ENCODE assay signal across 12 mouse cellular contexts in the genomic region with DNA sequence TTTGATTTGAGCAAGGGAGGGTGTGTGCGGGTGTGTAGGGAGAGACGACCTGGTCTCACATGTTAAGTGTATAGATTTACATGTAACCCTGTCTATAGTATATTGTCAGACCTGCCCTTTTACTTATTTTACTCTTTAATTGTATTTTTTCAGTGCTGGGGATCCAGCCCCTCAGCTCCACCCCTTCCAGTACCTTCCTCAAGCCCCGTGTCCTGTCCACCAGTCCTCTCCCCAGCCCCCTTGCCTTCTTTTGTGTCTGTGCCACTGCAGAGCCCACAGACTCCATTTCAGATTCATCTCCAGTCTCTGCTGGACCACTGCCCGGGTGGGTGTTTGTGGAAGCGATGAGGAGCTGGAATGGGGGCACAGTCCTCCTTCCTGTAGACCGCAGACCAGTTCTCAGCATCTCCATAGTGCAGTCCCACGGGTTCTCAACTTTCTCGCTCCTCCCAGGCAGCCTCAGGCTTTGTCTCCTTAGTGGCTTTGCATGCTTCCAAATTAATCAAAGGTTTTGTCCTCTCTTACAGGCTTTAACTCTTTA. TPM values are rescaled to one million over a fixed set of nuclear protein-coding genes. Genes with fewer than 3 reads are reported as not detected.
DNase-seq lines count a peak whose midpoint lies in the region; ATAC-seq and TF ChIP-seq lines count a peak whose summit lies in the region.
"Had no signal": no experiment of that assay in that cellular context is flagged by ENCODE, and none has a peak within 500 bp of the region (broad histone marks: within the 10 kb centered on the region; RNA-seq: fewer than 3 reads in every experiment).

No protein-coding gene starts in this region.

- ATAC-seq in hindbrain, embryonic 16.5 days = peak; percentile 9; the same call in 1 of the 2 replicates

- 38% methylated on average over 8 of the region's 8 CpGs for WGBS in heart, adult 2 months
- WGBS in lung, adult 2 months = 47% methylated on average over 8 of the region's 8 CpGs
- WGBS in hindbrain, embryonic 16.5 days = 24% methylated on average over 8 of the region's 8 CpGs
- 42% methylated on average over 8 of the region's 8 CpGs for WGBS in small intestine, adult 2 months

- peak overlapping the region; percentile 88 for H3K27ac ChIP-seq in heart, adult 2 months
- peak overlapping the region; percentile 64 for H3K27ac ChIP-seq in hindbrain, embryonic 16.5 days (ENCODE audit: low read depth, low read length)
- 0 out of 2 replicates have a peak overlapping the region, but pooled peaks have one; percentile 8 for H3K27ac ChIP-seq in small intestine, adult 2 months (ENCODE audit: insufficient read depth, low read depth, low read length)
- H3K27ac ChIP-seq: limb, embryonic 13.5 days had no signal

- H3K4me2 ChIP-seq in hindbrain, embryonic 16.5 days (ENCODE audit: low read length) = no peak overlapping the region
- H3K4me2 ChIP-seq: limb, embryonic 13.5 days had no signal

- TF ChIP-seq POLR2A in heart, adult 2 months (IDR thresholded peaks at IDR 0.05; ENCODE audit: insufficient read depth, low read depth, low read length) = no peak
- no peak for TF ChIP-seq POLR2A in lung, adult 2 months (IDR thresholded peaks at IDR 0.05; ENCODE audit: borderline replicate concordance, extremely low read depth, low read depth, low read length)
- TF ChIP-seq POLR2A in small intestine, adult 2 months (IDR thresholded peaks at IDR 0.05; ENCODE audit: low read depth, low read length) = no peak

- peaks cover 4% of the 10 kb centered on the region for H3K79me2 ChIP-seq in heart, adult 2 months (replicated peaks; ENCODE audit: control insufficient read depth, insufficient read depth, low read length)

- intact Hi-C loops in heart, adult 2 months (cut with DNase I) = loop anchor here (1.0 to 5.0 kb wide), 2 partner anchors 20 to 37 kb away; a partner anchor contains a TSS
- intact Hi-C loops in heart, postnatal 10 days (cut with DNase I) = no loop called here

- H3K36me3 ChIP-seq in heart, adult 2 months (ENCODE audit: control insufficient read depth, insufficient read depth, low read length) = peaks cover 14% of the 10 kb centered on the region
- no peaks in the 10 kb centered on the region for H3K36me3 ChIP-seq in hindbrain, embryonic 16.5 days (ENCODE audit: control insufficient read depth, insufficient read depth, low read length)
- no peaks in the 10 kb centered on the region for H3K36me3 ChIP-seq in small intestine, adult 2 months (ENCODE audit: control insufficient read depth, insufficient read depth, low read length)
- H3K36me3 ChIP-seq: limb, embryonic 13.5 days had no signal

- H3K4me1 ChIP-seq in heart, adult 2 months (ENCODE audit: control insufficient read depth, insufficient read depth, low read length) = peaks cover 57% of the 10 kb centered on the region
- H3K4me1 ChIP-seq in lung, adult 2 months (ENCODE audit: control insufficient read depth, insufficient read depth, low read length) = peaks cover 32% of the 10 kb centered on the region
- H3K4me1 ChIP-seq in hindbrain, embryonic 16.5 days (ENCODE audit: control insufficient read depth, insufficient read depth, low read depth, low read length) = peaks cover 37% of the 10 kb centered on the region
- peaks cover 63% of the 10 kb centered on the region for H3K4me1 ChIP-seq in small intestine, adult 2 months (ENCODE audit: control insufficient read depth, insufficient read depth, insufficient read length, low read length)

- TF ChIP-seq CTCF in heart, adult 2 months (IDR thresholded peaks at IDR 0.05) = no peak
- TF ChIP-seq CTCF in lung, adult 2 months (IDR thresholded peaks at IDR 0.05; ENCODE audit: insufficient read depth, low read length) = no peak
- no peak for TF ChIP-seq CTCF in small intestine, adult 2 months (IDR thresholded peaks at IDR 0.05; ENCODE audit: extremely low read depth, insufficient read length, insufficient replicate concordance, low read depth, low read length)

- TF ChIP-seq EP300 in heart, adult 2 months (IDR thresholded peaks at IDR 0.05; ENCODE audit: insufficient read depth, low read depth, low read length) = no peak

- H3K9me3 ChIP-seq in hindbrain, embryonic 16.5 days (ENCODE audit: control insufficient read depth, low read length) = no peaks in the 10 kb centered on the region
- H3K9me3 ChIP-seq: limb, embryonic 13.5 days had no signal

- H3K4me3 ChIP-seq in heart, adult 2 months = no peak overlapping the region
- H3K4me3 ChIP-seq in lung, adult 2 months (replicated peaks; ENCODE audit: extremely low read depth, low read depth, low read length) = no peak overlapping the region
- H3K4me3 ChIP-seq in hindbrain, embryonic 16.5 days (ENCODE audit: low read length) = no peak overlapping the region
- H3K4me3 ChIP-seq in small intestine, adult 2 months (ENCODE audit: low read depth, low read length) = no peak overlapping the region
- H3K4me3 ChIP-seq: erythroblast, embryonic 14.5 days; limb, embryonic 13.5 days had no signal

- DNase-seq in heart, adult 2 months = no peak
- no peak for DNase-seq in heart, postnatal 10 days
- peak; percentile 36 to 53 for DNase-seq in lung, postnatal 4 days
- DNase-seq in lung, adult 2 months = no peak
- no peak for DNase-seq in kidney, postnatal 14 days
- no peak for DNase-seq in right cerebral cortex, postnatal 36 days (ENCODE audit: low spot score in 2 of 2)
- DNase-seq: cerebellum, adult 18-20 months; kidney, adult 18-20 months had no signal

- H3K27me3 ChIP-seq in heart, adult 2 months (ENCODE audit: control insufficient read depth, insufficient read depth, low read length) = no peaks in the 10 kb centered on the region
- no peaks in the 10 kb centered on the region for H3K27me3 ChIP-seq in hindbrain, embryonic 16.5 days (replicated peaks; ENCODE audit: control insufficient read depth, insufficient read depth, low read length)
- H3K27me3 ChIP-seq in small intestine, adult 2 months (ENCODE audit: control insufficient read depth, insufficient read depth, low read length) = no peaks in the 10 kb centered on the region
- H3K27me3 ChIP-seq: limb, embryonic 13.5 days had no signal

- peak overlapping the region; percentile 16; the same call in 1 of the 2 replicates for H3K9ac ChIP-seq in heart, adult 2 months (ENCODE audit: low read depth, low read length)
- H3K9ac ChIP-seq in hindbrain, embryonic 16.5 days (ENCODE audit: low read depth, low read length) = no peak overlapping the region
- H3K9ac ChIP-seq: limb, embryonic 13.5 days had no signal

RNA-seq across cellular contexts. Expression of a gene that starts 37.1 kb away (rescaled TPM):
- 100 to 1,000 TPM; 276 to 302 TPM for total RNA-seq in heart, adult 2 months (2021)
- 170 and 204 TPM in 2 replicates for polyA plus RNA-seq in heart, adult 2 months (2012; rRNA removed)
- total RNA-seq in heart, postnatal 10 days (2021) = 100 to 1,000 TPM; 334 to 336 TPM
- polyA plus RNA-seq in lung, adult 2 months (2012; rRNA removed) = 73.9 and 88.5 TPM in 2 replicates
- 57.8 and 59.3 TPM in 2 replicates for polyA plus RNA-seq in hindbrain, embryonic 16.5 days (2015; fragmentation: Nextera tagmentation; extraction: Ambion mirVana)
- 55.4 and 99.8 TPM in 2 replicates for polyA plus RNA-seq in small intestine, adult 2 months (2012; rRNA removed)

RNA-seq across cellular contexts. Expression of a gene that starts 57.4 kb away (rescaled TPM):
- total RNA-seq in heart, adult 2 months (2021) = under 1 TPM; 0.18 to 0.30 TPM
- polyA plus RNA-seq in heart, adult 2 months (2012; rRNA removed) = 0.47 and 2.3 TPM in 2 replicates
- 1 to 10 TPM in 1 of 2 experiments, under 1 TPM in 1; 0.74 to 1.4 TPM for total RNA-seq in heart, postnatal 10 days (2021)
- 10.6 and 14.9 TPM in 2 replicates for polyA plus RNA-seq in lung, adult 2 months (2012; rRNA removed)
- 75.8 and 79.9 TPM in 2 replicates for polyA plus RNA-seq in hindbrain, embryonic 16.5 days (2015; fragmentation: Nextera tagmentation; extraction: Ambion mirVana)
- 0.51 and 0.65 TPM in 2 replicates for polyA plus RNA-seq in small intestine, adult 2 months (2012; rRNA removed)

Comparison
In these comparisons a context has a peak if more than half of its experiments do, and no peak if none do; other contexts are left out.
1. DNase-seq: peak in lung, postnatal 4 days (2 of 2); none in heart, adult 2 months (0 of 2), heart, postnatal 10 days (0 of 2), lung, adult 2 months (single experiment), kidney, postnatal 14 days (single experiment) and right cerebral cortex, postnatal 36 days (0 of 2).
2. H3K27ac ChIP-seq: peak in every context shown above with its lines; median percentile 88 in heart, adult 2 months; 64 in hindbrain, embryonic 16.5 days; 8 in small intestine, adult 2 months.